Mouse (Mus musculus) ES-E14 (cell line): Measurements from ENCODE around the gene Gbx2.

ENCODE experiments used
- CHD2 ChIP-seq: IDR thresholded peaks from 2 replicates; pipeline ENCODE4 v1.6.1; 2014; ENCODE audit warnings: mild to moderate bottlenecking, low read depth, low read length, inconsistent platforms
- HCFC1 ChIP-seq: IDR thresholded peaks from 2 replicates; pipeline ENCODE4 v1.6.1; 2012; ENCODE audit warnings: low read length, inconsistent platforms, borderline replicate concordance; ENCODE audit not compliant: insufficient read depth
- MAFK ChIP-seq: IDR thresholded peaks from 2 replicates; pipeline ENCODE4 v1.6.1; 2014; ENCODE audit warnings: mild to moderate bottlenecking, low read depth, low read length, inconsistent platforms; ENCODE audit not compliant: insufficient read depth
- ZC3H11A ChIP-seq: IDR thresholded peaks from 2 replicates; pipeline ENCODE4 v1.6.1; 2012; ENCODE audit warnings: low read depth, mild to moderate bottlenecking, inconsistent platforms, low read length, borderline replicate concordance
- ZNF384 ChIP-seq: IDR thresholded peaks from 2 replicates; pipeline ENCODE4 v1.6.1; 2012; ENCODE audit warnings: low read depth, low read length, inconsistent platforms

- no peak for TF ChIP-seq ZNF384
- TF ChIP-seq CHD2, result no peak
- no peak for TF ChIP-seq HCFC1
- no peak for TF ChIP-seq MAFK
- no peak for TF ChIP-seq ZC3H11A
Observed at GRCm38 (mm10) chr1:89964426-89964825, 33.4 kb upstream of the Gbx2 start.
